Mouse (Mus musculus) forebrain, embryonic 12.5 days (tissue): Measurements from ENCODE around the gene Stx4a. TPM values are rescaled to one million over a fixed set of nuclear protein-coding genes. Genes with fewer than 3 reads are reported as not detected.

ENCODE experiments used
- ATAC-seq: fragments of 200-750 bp; cut with Nextera tagmentation; 2 replicates; pipeline ENCODE4 v1.8.0; 2017; ENCODE audit warnings: moderate TSS enrichment; ENCODE audit not compliant: low FRiP score
- H3K27ac ChIP-seq: fragments of 300-500 bp; sonication (generic); 2 replicates; pipeline ENCODE4 v1.5.1; 2016; ENCODE audit warnings: mild to moderate bottlenecking
- H3K27me3 ChIP-seq: fragments of 300-500 bp; sonication (generic); 2 replicates; pipeline ENCODE4 v1.6.1; 2016; ENCODE audit warnings: mild to moderate bottlenecking
- H3K36me3 ChIP-seq: fragments of 300-500 bp; sonication (generic); replicated peaks from 2 replicates; pipeline ENCODE4 v1.6.1; 2016; ENCODE audit warnings: mild to moderate bottlenecking
- H3K4me1 ChIP-seq: fragments of 300-500 bp; sonication (generic); 2 replicates; pipeline ENCODE4 v1.6.1; 2016
- H3K4me2 ChIP-seq: fragments of 300-500 bp; sonication (generic); 2 replicates; pipeline ENCODE4 v1.6.1; 2016; ENCODE audit warnings: mild to moderate bottlenecking, moderate library complexity
- H3K4me3 ChIP-seq: fragments of 300-500 bp; sonication (generic); replicated peaks from 2 replicates; pipeline ENCODE4 v1.5.1; 2016; ENCODE audit warnings: mild to moderate bottlenecking
- H3K9ac ChIP-seq: fragments of 300-500 bp; sonication (generic); 2 replicates; pipeline ENCODE4 v1.6.1; 2016; ENCODE audit warnings: mild to moderate bottlenecking
- H3K9me3 ChIP-seq: fragments of 300-500 bp; sonication (generic); 2 replicates; pipeline ENCODE4 v1.6.1; 2016
- WGBS: fragments of 180-500 bp; shearing (Covaris S2); methylation state at CpG from one replicate; pipeline ENCODE4 v1.1.7; 2016; 5-methylcytosine and 5-hydroxymethylcytosine counted together
- polyA plus RNA-seq: library from polyadenylated mRNA; unstranded; fragments of >200 nt; fragmentation: Nextera tagmentation; extraction: Ambion mirVana; gene quantifications from 2 replicates; pipeline ENCODE4 v1.2.1, GENCODE M21; 2016

Stx4a gene
- polyA plus RNA-seq, 1 experiment from 2014 or later, result 21.3 TPM

- Histone ChIP-seq H3K4me3 (peak overlapping the region; percentile 61), H3K27ac (peak overlapping the region; percentile 91), H3K9me3 (no peaks in the 10 kb centered on the region), H3K4me1 (peaks cover 11% of the 10 kb centered on the region), H3K4me2 (peak overlapping the region; percentile 99), H3K36me3 (no peaks in the 10 kb centered on the region), H3K27me3 (0 out of 2 replicates have a peak, but pooled peaks cover 5% of the 10 kb centered on the region), H3K9ac (peak overlapping the region; percentile 63)
- WGBS, result under 1% methylated on average over 45 of the region's 46 CpGs
- ATAC-seq, result peak; percentile 95
Observed at GRCm38 (mm10) chr7:127841340-127842000, 17.4 kb downstream of the Stx4a start.

- H3K9ac ChIP-seq, result peak overlapping the region; percentile 63
- no peaks in the 10 kb centered on the region for H3K9me3 ChIP-seq
- WGBS, result under 1% methylated on average over 40 of the region's 40 CpGs
- peak overlapping the region; percentile 91 for H3K27ac ChIP-seq
- peak; percentile 69 for ATAC-seq
- H3K27me3 ChIP-seq, result 0 out of 2 replicates have a peak, but pooled peaks cover 5% of the 10 kb centered on the region
- H3K36me3 ChIP-seq, result 0 out of 2 replicates have a peak, but pooled peaks cover 4% of the 10 kb centered on the region
- peak overlapping the region; percentile 99 for H3K4me2 ChIP-seq
- H3K4me1 ChIP-seq, result peaks cover 11% of the 10 kb centered on the region
- H3K4me3 ChIP-seq, result peak overlapping the region; percentile 61
Observed at GRCm38 (mm10) chr7:127842001-127842718, 18.1 kb downstream of the Stx4a start.

GRCm38 (mm10) chr7:127849973-127850875, 26.1 kb downstream of the Stx4a start:
- H3K4me1 ChIP-seq, result no peaks in the 10 kb centered on the region
- H3K36me3 ChIP-seq, result 0 out of 2 replicates have a peak, but pooled peaks cover 5% of the 10 kb centered on the region
- 71% methylated on average over 6 of the region's 6 CpGs for WGBS

DNA sequence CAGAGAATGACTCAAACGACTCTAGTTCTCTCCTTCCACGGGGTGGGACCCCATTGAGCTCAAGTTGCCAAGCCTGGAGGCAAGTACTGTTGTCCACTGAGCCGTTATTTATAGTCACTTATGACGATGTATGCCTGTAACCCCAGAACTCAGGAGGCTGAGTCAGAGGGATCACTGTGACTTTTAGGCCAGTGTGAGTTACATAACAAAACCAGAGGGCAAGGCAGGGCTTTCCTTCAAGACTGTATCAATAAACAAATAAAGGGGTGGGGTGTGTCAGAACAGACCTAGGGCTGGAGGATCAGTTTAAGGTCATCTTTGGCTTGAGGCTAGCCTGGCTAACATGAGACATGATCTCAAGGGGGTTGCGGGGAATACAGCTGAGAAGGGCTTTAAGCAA, 26.8 kb downstream of the Stx4a start:
- 75% methylated on average over 5 of the region's 5 CpGs for WGBS

More at GRCm38 (mm10) chr7:127849973-127850875, 26.1 kb downstream of the Stx4a start:
- no peak for ATAC-seq
- Histone ChIP-seq H3K27ac (no peak overlapping the region), H3K9me3 (no peaks in the 10 kb centered on the region), H3K9ac (no peak overlapping the region), H3K27me3 (no peaks in the 10 kb centered on the region), H3K4me2 (no peak overlapping the region), H3K4me3 (no peak overlapping the region)

DNA sequence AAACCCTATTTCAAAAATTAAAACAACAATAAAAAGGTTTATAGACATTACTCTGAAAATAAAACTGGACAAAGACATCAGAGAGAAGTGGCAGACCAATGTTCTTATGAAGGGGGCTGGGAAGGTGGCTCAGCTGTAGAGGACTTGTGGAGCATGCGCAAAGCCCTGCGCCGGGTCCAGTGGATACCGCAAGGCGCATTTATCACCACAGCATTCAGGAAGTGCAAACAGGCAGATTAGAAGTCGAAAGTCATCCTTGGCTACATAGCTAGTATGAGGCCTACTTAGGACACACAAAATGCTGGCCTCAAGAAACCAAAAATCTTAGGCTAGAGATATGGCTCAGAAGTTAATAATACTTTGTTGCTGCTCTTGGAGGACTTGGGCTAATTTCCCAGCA, 34.2 kb downstream of the Stx4a start:
- Histone ChIP-seq H3K27ac (no peak overlapping the region), H3K27me3 (no peaks in the 10 kb centered on the region), H3K4me3 (no peak overlapping the region), H3K36me3 (no peaks in the 10 kb centered on the region; the same call in none of the 2 replicates), H3K4me1 (no peaks in the 10 kb centered on the region), H3K9ac (no peak overlapping the region), H3K4me2 (no peak overlapping the region), H3K9me3 (no peaks in the 10 kb centered on the region)
- 91% methylated on average over 6 of the region's 6 CpGs for WGBS
- ATAC-seq, result no peak

More for the DNA sequence above, 26.8 kb downstream of the Stx4a start:
- no peaks in the 10 kb centered on the region for H3K27me3 ChIP-seq
- H3K27ac ChIP-seq, result no peak overlapping the region
- no peak for ATAC-seq
- H3K36me3 ChIP-seq, result 0 out of 2 replicates have a peak, but pooled peaks cover 5% of the 10 kb centered on the region
- H3K4me1 ChIP-seq, result no peaks in the 10 kb centered on the region
- no peak overlapping the region for H3K4me2 ChIP-seq
- no peak overlapping the region for H3K4me3 ChIP-seq
- no peaks in the 10 kb centered on the region for H3K9me3 ChIP-seq
- no peak overlapping the region for H3K9ac ChIP-seq

GRCm38 (mm10) chr7:127866434-127866833, 42.3 kb downstream of the Stx4a start:
- ATAC-seq, result no peak

GRCm38 (mm10) chr7:127867641-127868040, 43.5 kb downstream of the Stx4a start:
- WGBS, result 98% methylated on average over 18 of the region's 18 CpGs
- no peak for ATAC-seq
- Histone ChIP-seq H3K9ac (no peak overlapping the region), H3K36me3 (peaks cover 65% of the 10 kb centered on the region), H3K4me1 (no peaks in the 10 kb centered on the region), H3K4me2 (no peak overlapping the region), H3K27me3 (no peaks in the 10 kb centered on the region), H3K9me3 (no peaks in the 10 kb centered on the region), H3K27ac (no peak overlapping the region), H3K4me3 (no peak overlapping the region)

More at GRCm38 (mm10) chr7:127866434-127866833, 42.3 kb downstream of the Stx4a start:
- Histone ChIP-seq H3K4me1 (no peaks in the 10 kb centered on the region), H3K4me3 (no peak overlapping the region), H3K27me3 (no peaks in the 10 kb centered on the region), H3K4me2 (no peak overlapping the region), H3K27ac (no peak overlapping the region), H3K36me3 (peaks cover 57% of the 10 kb centered on the region), H3K9ac (no peak overlapping the region), H3K9me3 (no peaks in the 10 kb centered on the region)
- 97% methylated on average over 12 of the region's 12 CpGs for WGBS

DNA sequence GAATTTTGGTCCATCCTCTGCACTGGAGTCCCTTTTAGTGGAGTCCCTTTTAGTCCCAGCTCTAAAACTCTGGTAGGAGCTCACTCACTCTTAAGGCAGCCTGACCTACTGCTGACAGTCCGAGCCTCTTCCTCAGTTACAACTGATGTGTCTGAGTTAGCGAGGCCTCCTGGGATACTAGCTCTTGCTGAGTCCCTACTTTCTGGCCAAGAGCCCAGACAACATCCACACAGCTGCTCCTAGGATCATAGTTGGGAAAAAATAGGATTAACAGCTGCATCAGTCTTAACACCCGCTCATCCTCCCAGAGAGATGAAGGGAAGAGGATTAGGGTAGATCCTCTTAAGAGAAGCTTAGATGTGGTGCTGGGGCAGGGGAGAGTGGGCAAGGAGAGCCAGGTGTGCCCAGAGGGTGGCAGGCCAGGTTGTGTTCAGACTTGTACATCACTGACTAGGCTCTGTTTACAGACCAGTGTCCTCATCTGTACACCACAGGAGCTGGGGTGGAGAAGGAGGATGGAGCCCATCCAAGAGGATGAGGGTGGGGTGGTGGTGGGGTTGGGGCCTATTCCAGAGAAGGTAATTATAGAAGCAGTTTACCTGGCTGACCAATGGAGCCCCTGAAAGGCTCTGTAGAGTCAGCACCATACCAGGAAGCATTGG, 45.2 kb downstream of the Stx4a start:
- whole genome bisulfite sequencing, result 82% methylated on average over 3 of the region's 3 CpGs
- H3K4me2 ChIP-seq, result no peak overlapping the region
- no peak overlapping the region for H3K27ac ChIP-seq
- no peaks in the 10 kb centered on the region for H3K9me3 ChIP-seq
- peaks cover 13% of the 10 kb centered on the region for H3K4me1 ChIP-seq
- no peak for ATAC-seq
- no peak overlapping the region for H3K4me3 ChIP-seq
- H3K36me3 ChIP-seq, result peaks cover 62% of the 10 kb centered on the region
- H3K9ac ChIP-seq, result no peak overlapping the region
- H3K27me3 ChIP-seq, result no peaks in the 10 kb centered on the region

- H3K27me3 ChIP-seq, result no peaks in the 10 kb centered on the region
- H3K4me3 ChIP-seq, result no peak overlapping the region
- ATAC-seq, result no peak
- 77% methylated on average over 5 of the region's 5 CpGs for WGBS
- no peak overlapping the region for H3K9ac ChIP-seq
- H3K4me2 ChIP-seq, result no peak overlapping the region
- H3K4me1 ChIP-seq, result peaks cover 17% of the 10 kb centered on the region
- H3K36me3 ChIP-seq, result peaks cover 52% of the 10 kb centered on the region
- no peaks in the 10 kb centered on the region for H3K9me3 ChIP-seq
- no peak overlapping the region for H3K27ac ChIP-seq
Observed at GRCm38 (mm10) chr7:127870136-127870821, 46.2 kb downstream of the Stx4a start.

DNA sequence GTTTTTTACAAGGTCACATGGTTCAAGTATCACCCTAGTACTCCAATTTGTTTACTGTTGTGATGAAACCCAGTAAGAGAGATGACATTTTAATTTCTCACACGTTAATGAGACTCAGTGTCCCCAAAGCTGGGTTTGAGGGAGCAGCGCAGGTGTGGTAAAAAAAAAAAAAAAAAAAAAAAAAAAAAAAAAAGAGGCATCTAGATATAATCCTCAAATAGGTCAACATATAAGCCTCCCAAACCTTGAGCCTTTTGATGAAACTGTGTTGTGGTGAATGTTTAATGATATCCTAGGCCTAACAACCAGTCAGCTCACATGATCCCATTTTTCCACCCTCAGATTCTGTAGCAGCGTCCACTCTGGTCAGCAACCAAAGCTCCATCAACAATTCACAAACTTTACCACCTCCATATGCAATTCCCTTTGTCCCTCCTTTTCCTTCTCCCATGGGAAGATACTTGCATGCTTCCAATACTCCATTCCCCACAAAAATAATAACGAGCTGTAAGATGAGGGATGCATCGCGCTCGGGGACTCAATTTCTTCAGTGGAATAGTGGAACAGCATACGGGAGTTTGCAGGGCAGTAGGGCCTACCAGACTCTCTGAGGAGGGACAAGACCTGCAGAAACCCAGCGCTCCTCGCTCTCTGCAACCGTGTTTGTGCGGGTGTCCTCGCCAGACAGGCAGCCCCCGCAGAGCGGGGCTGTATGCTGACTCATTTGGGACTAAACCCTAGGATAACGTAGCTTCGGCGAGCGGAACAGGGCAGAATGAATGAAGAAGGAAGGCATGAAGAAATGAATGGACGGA, 50.9 kb downstream of the Stx4a start:
- peaks cover 41% of the 10 kb centered on the region for H3K36me3 ChIP-seq
- peak overlapping the region; percentile 92 for H3K4me2 ChIP-seq
- no peaks in the 10 kb centered on the region for H3K27me3 ChIP-seq
- peak overlapping the region; percentile 97 for H3K9ac ChIP-seq
- no peaks in the 10 kb centered on the region for H3K9me3 ChIP-seq
- WGBS, result 4% methylated on average over 20 of the region's 20 CpGs
- peak; percentile 40 for ATAC-seq
- peak overlapping the region; percentile 95 for H3K4me3 ChIP-seq
- peaks cover 26% of the 10 kb centered on the region for H3K4me1 ChIP-seq
- H3K27ac ChIP-seq, result peak overlapping the region; percentile 100
